Mouse (Mus musculus): ENCODE data around the gene Cfap97d2. TPM values are rescaled to one million over a fixed set of nuclear protein-coding genes. Genes with fewer than 3 reads are reported as not detected.
"Not testable (repeated sequence)": the region's sequence is repeated elsewhere in the genome, so short reads cannot be mapped to it uniquely, and the experiment has no call there.

Gene Cfap97d2
- polyA plus RNA-seq, 1 experiment from 2014 or later: 1.7 TPM

DNA sequence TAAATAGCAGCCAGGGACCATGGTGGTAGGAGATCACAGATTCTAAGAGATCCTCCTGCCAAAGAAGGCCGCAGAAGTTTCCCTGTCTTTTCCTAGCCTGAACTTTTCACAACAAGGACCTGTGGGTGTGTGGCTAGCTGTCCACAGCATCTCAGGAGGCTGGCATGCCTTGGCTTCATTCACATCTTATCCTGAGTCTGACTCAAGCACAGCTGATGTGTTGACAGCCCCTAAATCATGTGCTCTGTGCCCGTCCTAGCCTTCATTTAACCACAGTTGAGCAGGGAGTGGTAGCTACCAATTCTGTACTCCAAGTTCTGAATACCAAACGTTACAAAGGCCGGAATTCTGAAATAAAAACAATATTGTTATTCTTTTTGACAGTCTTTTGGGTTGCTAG, 1.4 kb upstream of the Cfap97d2 start:
- WGBS: 85% methylated on average over 4 of the region's 4 CpGs
- H3K27ac ChIP-seq: no peak overlapping the region

DNA sequence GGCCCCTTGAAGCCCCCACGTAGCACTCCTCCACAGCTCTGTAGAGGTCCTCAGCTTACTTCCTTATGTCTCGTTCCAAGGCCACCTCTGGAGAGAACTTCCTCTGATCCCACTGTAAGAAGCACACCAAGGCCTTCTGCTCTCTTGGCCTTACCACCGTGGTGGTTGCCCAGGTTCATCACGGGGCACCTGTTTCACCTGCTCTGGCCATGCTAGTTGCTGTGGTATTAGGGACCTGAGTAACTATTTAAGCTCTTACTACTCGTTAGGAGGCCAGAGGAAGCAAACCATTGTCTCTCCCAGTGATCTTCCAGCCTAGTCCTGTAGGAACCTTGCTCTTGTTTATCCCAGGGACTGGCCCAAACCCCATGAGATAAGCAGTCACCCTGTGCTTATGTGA, 1.2 kb downstream of the Cfap97d2 start:
- Histone ChIP-seq H3K27me3 (ENCODE audit: control insufficient read depth, insufficient read depth, low read length) (no peaks in the 10 kb centered on the region), H3K27ac (no peak overlapping the region), H3K9me3 (ENCODE audit: control insufficient read depth, low read length) (no peaks in the 10 kb centered on the region), H3K4me2 (replicated peaks) (no peak overlapping the region), H3K4me1 (replicated peaks; ENCODE audit: control insufficient read depth, insufficient read depth, low read length) (peaks cover 8% of the 10 kb centered on the region; the same call in 1 of the 2 replicates), H3K9ac (no peak overlapping the region), H3K36me3 (replicated peaks; ENCODE audit: control insufficient read depth, insufficient read depth) (no peaks in the 10 kb centered on the region), H3K4me3 (replicated peaks; ENCODE audit: low read length) (no peak overlapping the region)
- WGBS: 87% methylated on average over 5 of the region's 5 CpGs
- DNase-seq (ENCODE audit: low spot score): no peak
- ATAC-seq (ENCODE audit: low FRiP score): no peak

More for the DNA sequence above, 1.4 kb upstream of the Cfap97d2 start:
- no peak overlapping the region for H3K4me2 ChIP-seq (replicated peaks)
- ATAC-seq (ENCODE audit: low FRiP score) (no peak), DNase-seq (ENCODE audit: low spot score) (no peak)
- peaks cover 8% of the 10 kb centered on the region; the same call in 1 of the 2 replicates for H3K4me1 ChIP-seq (replicated peaks; ENCODE audit: control insufficient read depth, insufficient read depth, low read length)
- H3K36me3 ChIP-seq (replicated peaks; ENCODE audit: control insufficient read depth, insufficient read depth): no peaks in the 10 kb centered on the region
- H3K4me3 ChIP-seq (replicated peaks; ENCODE audit: low read length): no peak overlapping the region
- H3K9ac ChIP-seq: no peak overlapping the region
- no peaks in the 10 kb centered on the region for H3K9me3 ChIP-seq (ENCODE audit: control insufficient read depth, low read length)
- H3K27me3 ChIP-seq (ENCODE audit: control insufficient read depth, insufficient read depth, low read length): no peaks in the 10 kb centered on the region

DNA sequence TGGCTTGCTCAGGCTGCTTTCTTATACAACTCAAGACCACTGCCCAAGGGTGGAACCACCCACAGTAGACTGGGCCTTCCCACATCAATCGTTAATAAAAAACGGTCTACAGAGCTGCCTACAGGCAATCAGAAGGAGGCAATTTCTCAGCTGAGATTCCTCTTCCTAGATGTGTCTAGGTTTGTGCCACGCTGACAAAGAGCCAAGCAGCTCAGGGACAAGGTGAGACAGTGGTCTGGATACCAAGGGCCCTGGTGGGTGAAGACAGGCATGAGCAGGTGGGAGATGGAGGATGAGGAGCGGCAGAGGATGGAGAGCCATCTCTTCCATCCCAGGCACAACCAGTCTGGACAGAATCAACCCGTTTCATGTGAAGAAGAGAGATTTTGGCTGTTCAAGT, 2.8 kb downstream of the Cfap97d2 start:
- no peaks in the 10 kb centered on the region for H3K36me3 ChIP-seq (replicated peaks; ENCODE audit: control insufficient read depth, insufficient read depth)
- H3K4me1 ChIP-seq (replicated peaks; ENCODE audit: control insufficient read depth, insufficient read depth, low read length): peaks cover 8% of the 10 kb centered on the region; the same call in 1 of the 2 replicates
- no peak overlapping the region for H3K4me2 ChIP-seq (replicated peaks)
- H3K9me3 ChIP-seq (ENCODE audit: control insufficient read depth, low read length): no peaks in the 10 kb centered on the region
- 93% methylated on average over 5 of the region's 5 CpGs for WGBS
- no peaks in the 10 kb centered on the region for H3K27me3 ChIP-seq (ENCODE audit: control insufficient read depth, insufficient read depth, low read length)
- H3K4me3 ChIP-seq (replicated peaks; ENCODE audit: low read length): no peak overlapping the region
- ATAC-seq (ENCODE audit: low FRiP score) (no peak), DNase-seq (ENCODE audit: low spot score) (no peak)
- no peak overlapping the region for H3K9ac ChIP-seq
- no peak overlapping the region for H3K27ac ChIP-seq

DNA sequence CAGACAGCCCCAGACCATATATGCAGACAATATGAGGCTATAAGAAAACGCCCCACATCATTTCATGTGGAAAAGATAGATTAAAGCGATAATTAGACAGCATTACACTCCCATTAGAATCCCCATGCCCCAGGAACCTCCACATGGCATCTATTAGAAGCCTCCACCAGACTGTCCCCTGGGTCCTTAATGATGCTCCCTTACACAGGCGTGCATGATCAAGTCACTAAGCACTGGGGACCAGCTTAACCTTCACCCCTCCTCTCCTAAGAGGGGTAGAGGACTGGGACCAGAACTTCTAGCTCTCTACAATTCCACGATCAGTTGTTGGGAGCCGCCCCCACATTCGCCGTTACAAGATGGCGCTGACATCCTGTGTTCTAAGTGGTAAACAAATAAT, 13.3 kb downstream of the Cfap97d2 start:
- Histone ChIP-seq H3K27ac (no peak overlapping the region), H3K4me3 (replicated peaks; ENCODE audit: low read length) (no peak overlapping the region), H3K36me3 (replicated peaks; ENCODE audit: control insufficient read depth, insufficient read depth) (no peaks in the 10 kb centered on the region), H3K27me3 (ENCODE audit: control insufficient read depth, insufficient read depth, low read length) (no peaks in the 10 kb centered on the region), H3K9me3 (ENCODE audit: control insufficient read depth, low read length) (no peaks in the 10 kb centered on the region), H3K4me2 (replicated peaks) (no peak overlapping the region), H3K4me1 (replicated peaks; ENCODE audit: control insufficient read depth, insufficient read depth, low read length) (no peaks in the 10 kb centered on the region), H3K9ac (no peak overlapping the region)
- DNase-seq (ENCODE audit: low spot score): no peak
- 90% methylated on average over 8 of the region's 8 CpGs for WGBS
- no peak for ATAC-seq (ENCODE audit: low FRiP score)

DNA sequence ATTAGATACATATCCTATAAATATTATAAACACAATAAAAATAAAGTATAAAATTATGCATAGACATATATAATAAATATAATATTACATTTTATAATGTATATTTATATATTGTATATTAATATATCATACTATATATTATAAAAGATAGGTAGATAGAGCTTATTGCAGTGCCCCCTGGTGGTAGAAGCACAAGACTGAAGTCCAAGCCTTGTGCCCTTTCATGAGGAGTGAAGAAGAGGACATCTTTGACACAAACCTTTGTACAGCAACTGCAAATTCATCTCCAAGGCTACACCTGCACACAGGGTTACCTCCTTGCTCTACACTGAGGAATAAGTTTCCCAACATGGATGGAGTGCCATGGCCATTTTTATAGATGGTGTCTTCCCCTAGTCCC, 20.0 kb downstream of the Cfap97d2 start:
- no peak overlapping the region for H3K4me2 ChIP-seq (replicated peaks)
- no peaks in the 10 kb centered on the region for H3K9me3 ChIP-seq (ENCODE audit: control insufficient read depth, low read length)
- H3K9ac ChIP-seq: no peak overlapping the region
- DNase-seq (ENCODE audit: low spot score) (peak; percentile 65), ATAC-seq (ENCODE audit: low FRiP score) (no peak)
- H3K36me3 ChIP-seq (replicated peaks; ENCODE audit: control insufficient read depth, insufficient read depth): no peaks in the 10 kb centered on the region
- no peak overlapping the region for H3K27ac ChIP-seq
- H3K4me3 ChIP-seq (replicated peaks; ENCODE audit: low read length): no peak overlapping the region
- H3K4me1 ChIP-seq (replicated peaks; ENCODE audit: control insufficient read depth, insufficient read depth, low read length): no peaks in the 10 kb centered on the region
- H3K27me3 ChIP-seq (ENCODE audit: control insufficient read depth, insufficient read depth, low read length): no peaks in the 10 kb centered on the region

DNA sequence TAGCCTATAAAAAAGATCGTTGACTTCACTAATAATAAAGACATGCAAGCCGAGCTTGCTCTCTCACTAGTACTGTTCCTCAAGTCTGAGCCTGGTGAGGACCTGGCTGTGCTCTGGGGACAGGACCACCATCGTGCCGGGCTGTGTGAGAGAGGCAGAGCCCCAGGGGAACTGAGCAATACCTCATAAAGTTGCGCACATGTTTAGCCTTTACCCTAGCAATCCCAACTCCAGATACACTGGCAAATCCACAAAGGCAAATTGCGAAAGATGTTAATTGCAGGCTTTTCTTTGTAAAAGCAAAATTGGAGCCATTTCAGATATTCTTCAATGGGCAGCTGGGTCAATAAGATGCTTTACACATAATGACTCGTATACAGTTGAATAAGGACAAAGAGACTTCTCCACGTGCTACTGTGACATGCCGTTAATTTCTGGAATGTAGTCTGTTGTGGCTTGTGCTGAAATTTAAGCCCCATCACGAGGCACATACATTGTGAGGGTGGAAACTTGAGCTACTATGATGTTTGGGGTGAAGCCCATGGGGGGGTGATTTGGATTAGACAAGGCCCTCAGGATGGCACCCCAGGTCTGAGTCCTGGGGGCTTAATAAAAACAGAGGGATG, 21.9 kb downstream of the Cfap97d2 start:
- WGBS: 60% methylated on average over 10 of the region's 10 CpGs
- DNase-seq (ENCODE audit: low spot score): no peak
- Histone ChIP-seq H3K27ac (no peak overlapping the region), H3K4me3 (replicated peaks; ENCODE audit: low read length) (no peak overlapping the region), H3K27me3 (ENCODE audit: control insufficient read depth, insufficient read depth, low read length) (no peaks in the 10 kb centered on the region), H3K4me1 (replicated peaks; ENCODE audit: control insufficient read depth, insufficient read depth, low read length) (no peaks in the 10 kb centered on the region), H3K36me3 (replicated peaks; ENCODE audit: control insufficient read depth, insufficient read depth) (no peaks in the 10 kb centered on the region), H3K9me3 (ENCODE audit: control insufficient read depth, low read length) (no peaks in the 10 kb centered on the region), H3K4me2 (replicated peaks) (no peak overlapping the region), H3K9ac (no peak overlapping the region)
- no peak for ATAC-seq (ENCODE audit: low FRiP score)

DNA sequence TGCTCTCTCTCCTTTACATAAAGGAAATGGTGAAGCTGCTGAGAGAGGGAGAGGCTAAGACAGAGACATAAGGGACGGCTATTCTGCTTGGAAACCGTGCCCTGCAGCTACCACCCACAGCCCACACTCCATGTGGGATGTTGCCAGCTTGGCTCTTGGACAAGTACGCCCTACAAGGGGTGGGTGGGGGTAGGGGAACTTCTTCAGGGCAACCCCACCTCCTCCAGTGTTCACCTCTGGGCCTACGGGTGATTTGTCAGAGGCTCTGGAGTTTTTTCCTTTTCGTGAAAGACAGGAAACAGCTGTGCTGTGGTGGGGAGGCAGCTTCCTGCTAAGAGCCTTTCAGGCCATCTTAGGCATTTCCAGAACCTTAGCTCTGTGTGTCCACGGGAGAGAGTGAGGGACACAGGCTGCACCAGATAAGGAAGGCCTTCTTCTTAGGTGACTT, 34.7 kb downstream of the Cfap97d2 start:
- H3K9me3 ChIP-seq (ENCODE audit: control insufficient read depth, low read length): no peaks in the 10 kb centered on the region
- no peaks in the 10 kb centered on the region; the same call in 1 of the 2 replicates for H3K4me1 ChIP-seq (replicated peaks; ENCODE audit: control insufficient read depth, insufficient read depth, low read length)
- H3K4me3 ChIP-seq (replicated peaks; ENCODE audit: low read length): no peak overlapping the region
- 56% methylated on average over 6 of the region's 6 CpGs for WGBS
- H3K27ac ChIP-seq: no peak overlapping the region
- no peaks in the 10 kb centered on the region for H3K36me3 ChIP-seq (replicated peaks; ENCODE audit: control insufficient read depth, insufficient read depth)
- DNase-seq (ENCODE audit: low spot score) (no peak), ATAC-seq (ENCODE audit: low FRiP score) (no peak)
- no peak overlapping the region for H3K9ac ChIP-seq
- H3K27me3 ChIP-seq (ENCODE audit: control insufficient read depth, insufficient read depth, low read length): no peaks in the 10 kb centered on the region
- no peak overlapping the region for H3K4me2 ChIP-seq (replicated peaks)

DNA sequence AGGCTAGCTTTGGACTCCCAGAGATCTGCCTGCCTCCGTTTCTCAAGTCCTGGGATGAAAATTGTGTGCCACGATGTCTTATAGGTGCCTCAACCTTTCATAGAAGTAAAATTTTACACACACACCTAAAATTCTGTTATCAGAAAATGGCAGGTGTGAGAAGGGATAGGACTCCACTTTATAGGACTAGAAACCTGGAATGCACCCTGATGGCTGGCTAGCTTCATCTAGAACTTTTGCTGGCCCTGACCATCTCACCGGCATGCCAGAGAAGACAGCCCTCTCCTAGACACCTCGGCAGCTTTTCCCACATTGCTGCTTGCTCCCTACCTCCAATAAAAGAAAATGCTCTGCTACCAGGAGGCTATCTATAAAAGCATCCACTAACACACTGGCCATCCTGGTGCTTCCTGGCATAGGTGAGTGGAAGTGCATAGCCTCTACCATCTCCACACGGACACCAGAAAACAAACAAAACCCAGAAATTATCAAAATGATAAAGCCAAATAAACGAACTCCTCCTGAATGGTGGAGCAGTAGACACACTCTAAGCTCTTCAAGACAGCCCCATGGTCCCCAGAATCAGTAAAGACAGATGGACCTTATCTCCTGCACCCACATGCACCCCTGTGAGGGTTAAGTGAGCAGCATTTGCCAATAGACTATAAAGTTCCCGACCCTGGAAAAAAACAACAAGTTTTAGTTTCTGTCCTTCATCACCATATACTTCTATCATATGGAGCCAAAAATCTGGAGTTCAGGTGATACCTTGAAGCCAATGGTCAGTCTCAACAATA, 35.3 kb downstream of the Cfap97d2 start:
- ATAC-seq (ENCODE audit: low FRiP score): no peak

DNA sequence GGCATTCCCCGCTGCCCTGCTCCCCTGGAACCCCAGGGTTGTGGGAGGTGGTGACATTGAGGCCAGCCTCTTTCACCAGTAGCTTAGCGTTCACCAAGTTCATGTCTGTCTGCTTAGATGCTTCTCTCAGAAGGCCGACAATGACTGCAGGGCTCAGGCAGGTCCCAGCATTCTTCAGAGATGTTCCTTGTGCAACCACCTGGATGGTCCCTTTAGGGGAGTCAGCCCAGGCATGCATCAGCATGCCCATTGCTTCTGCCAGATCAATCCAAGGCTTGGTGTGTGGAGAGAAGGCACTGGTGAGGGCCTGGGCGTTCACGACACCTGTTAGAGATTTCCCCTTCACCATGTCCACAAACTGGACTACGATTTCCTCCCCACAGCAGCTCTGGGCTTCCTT, 40.5 kb downstream of the Cfap97d2 start:
- H3K36me3 ChIP-seq (replicated peaks; ENCODE audit: control insufficient read depth, insufficient read depth); H3K4me1 ChIP-seq (replicated peaks; ENCODE audit: control insufficient read depth, insufficient read depth, low read length); H3K9ac ChIP-seq; H3K27ac ChIP-seq; H3K4me2 ChIP-seq (replicated peaks); DNase-seq (ENCODE audit: low spot score); ATAC-seq (ENCODE audit: low FRiP score); H3K9me3 ChIP-seq (ENCODE audit: control insufficient read depth, low read length); H3K4me3 ChIP-seq (replicated peaks; ENCODE audit: low read length); H3K27me3 ChIP-seq (ENCODE audit: control insufficient read depth, insufficient read depth, low read length): not testable (repeated sequence)
- WGBS: 97% methylated on average over 5 of the region's 6 CpGs

More for the DNA sequence above, 35.3 kb downstream of the Cfap97d2 start:
- 86% methylated on average over 7 of the region's 7 CpGs for WGBS
- Histone ChIP-seq H3K4me2 (replicated peaks) (no peak overlapping the region), H3K27ac (no peak overlapping the region), H3K36me3 (replicated peaks; ENCODE audit: control insufficient read depth, insufficient read depth) (no peaks in the 10 kb centered on the region), H3K9me3 (ENCODE audit: control insufficient read depth, low read length) (no peaks in the 10 kb centered on the region), H3K27me3 (ENCODE audit: control insufficient read depth, insufficient read depth, low read length) (no peaks in the 10 kb centered on the region), H3K4me1 (replicated peaks; ENCODE audit: control insufficient read depth, insufficient read depth, low read length) (no peaks in the 10 kb centered on the region; the same call in 1 of the 2 replicates), H3K4me3 (replicated peaks; ENCODE audit: low read length) (no peak overlapping the region), H3K9ac (no peak overlapping the region)
- DNase-seq (ENCODE audit: low spot score): no peak
